Mouse (Mus musculus) left cerebral cortex, postnatal 10 days (tissue): ENCODE measurements at regions not wholly inside any gene's neighbourhood (a gene's known extent, or its start where the extent isn't known, plus 50 kb on each side); places are given as distances from the start of the nearest gene placed in this dataset.

ENCODE experiments used
- DNase-seq, 2 experiments: peaks; one replicate each; pipeline ENCODE4 v3.0.0; 2021 to 2022; ENCODE audit warnings: low spot score in 2 of 2, mixed read lengths in 1 of 2; ENCODE audit errors: extremely low spot score in 1 of 2
- intact Hi-C: fragments of 180-260 bp; cut with DNase I; formaldehyde crosslinking; loops from one replicate; pipeline ENCODE4 v1.15.1; 2025

DNA sequence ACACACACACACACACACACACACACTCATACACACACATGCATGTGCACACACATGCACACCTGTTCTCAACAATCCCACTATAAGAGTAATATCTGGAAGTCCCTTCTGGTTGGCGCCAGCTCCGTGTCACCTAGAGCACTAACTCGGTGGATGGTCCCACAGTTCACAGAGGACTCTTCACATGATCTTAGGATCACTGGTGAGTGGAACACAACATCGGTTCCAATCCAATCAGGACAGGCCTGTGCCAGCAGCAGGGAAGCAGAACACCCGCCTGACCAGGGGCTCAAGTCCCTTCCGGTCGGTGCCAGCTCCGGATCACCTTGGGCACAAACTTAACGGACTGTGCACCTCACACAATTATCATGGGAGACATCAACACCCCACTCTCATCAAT, 651.7 kb downstream of the Zfp706 start:
- intact Hi-C loops, result no loop called here
- DNase-seq, result no peak

GRCm38 (mm10) chr15:36354545-36354944, 653.0 kb downstream of the Zfp706 start:
- intact Hi-C loops, result no loop called here
- DNase-seq, result no peak

- intact Hi-C loops, result no loop called here
- no peak for DNase-seq
These were observed 653.8 kb downstream of the Zfp706 start for GRCm38 (mm10) chr15:36353793-36354192.

- DNase-seq, result no peak
- intact Hi-C loops, result no loop called here
These were observed 654.6 kb downstream of the Zfp706 start for GRCm38 (mm10) chr15:36352929-36353328.

DNA sequence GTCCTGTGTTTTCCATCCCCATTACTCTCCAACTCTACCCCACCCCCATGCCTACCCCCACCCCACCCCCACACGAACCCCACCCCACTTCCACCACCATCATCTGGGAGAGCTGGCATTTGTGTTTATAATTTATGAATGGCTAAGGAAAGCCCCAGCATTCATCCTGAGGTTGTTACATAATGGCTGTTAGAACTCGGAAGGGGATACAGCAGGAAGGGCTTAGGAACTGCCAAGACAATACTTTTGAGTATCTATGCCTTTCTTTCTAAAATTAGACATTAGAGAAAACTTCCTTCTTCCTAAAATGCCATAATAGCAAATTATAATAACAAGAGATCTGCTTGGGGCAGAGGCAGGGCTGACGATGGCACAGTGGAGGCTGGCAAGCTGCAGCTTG, 655.9 kb downstream of the Zfp706 start:
- intact Hi-C loops, result no loop called here
- no peak for DNase-seq

GRCm38 (mm10) chr15:36348348-36348747, 659.2 kb downstream of the Zfp706 start:
- intact Hi-C loops, result no loop called here
- no peak for DNase-seq

DNA sequence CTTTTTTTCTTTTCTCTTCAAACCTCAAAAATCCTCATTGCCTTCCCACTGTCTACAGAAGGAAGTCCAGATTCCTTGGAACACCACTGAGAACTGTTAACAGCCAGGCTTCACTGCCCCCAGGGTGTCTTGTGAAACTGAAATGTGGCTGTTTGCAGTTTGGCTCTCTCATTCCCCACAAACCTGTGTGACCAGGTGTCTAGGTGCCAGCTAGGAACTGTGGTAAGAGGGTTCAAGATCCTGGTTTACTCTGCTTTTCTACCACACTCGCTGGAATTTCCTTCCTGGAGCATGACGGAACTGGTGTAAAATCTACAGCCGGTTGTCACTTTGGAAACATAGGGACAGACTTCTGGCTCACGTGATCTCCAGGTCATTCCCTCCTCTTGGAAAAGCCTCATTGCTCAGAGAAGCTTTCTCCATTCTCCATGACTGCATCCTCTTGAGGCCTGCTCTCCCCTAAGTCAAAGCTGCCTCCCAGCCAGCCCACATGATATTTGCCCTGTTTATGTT, 660.2 kb downstream of the Zfp706 start:
- intact Hi-C loops, result no loop called here
- DNase-seq, result no peak

GRCm38 (mm10) chr15:36346126-36346525, 661.4 kb downstream of the Zfp706 start:
- no peak for DNase-seq
- intact Hi-C loops, result no loop called here

DNA sequence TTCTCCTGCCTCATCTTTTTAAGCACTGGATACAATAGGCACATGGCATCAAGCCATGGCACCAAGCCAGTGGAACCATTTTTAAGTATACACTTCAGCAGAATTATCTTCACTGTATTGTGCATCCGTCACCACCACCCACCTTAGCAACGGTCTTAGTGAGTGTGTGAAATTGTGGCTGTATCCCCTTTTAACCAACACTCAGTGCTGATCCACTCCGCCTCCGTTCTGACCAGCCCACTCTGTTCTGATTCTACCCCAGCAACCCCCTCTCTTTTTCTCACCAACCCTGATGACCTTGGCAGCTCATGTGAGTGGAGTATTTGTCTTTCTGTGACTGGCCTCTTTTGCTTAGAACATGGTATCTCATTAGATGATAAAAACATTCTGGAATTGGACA, 662.2 kb downstream of the Zfp706 start:
- peak; percentile 42 to 57 for DNase-seq
- intact Hi-C loops, result no loop called here

- DNase-seq, result no peak
- intact Hi-C loops, result no loop called here
These were observed 667.5 kb downstream of the Zfp706 start for GRCm38 (mm10) chr15:36339971-36340550.

DNA sequence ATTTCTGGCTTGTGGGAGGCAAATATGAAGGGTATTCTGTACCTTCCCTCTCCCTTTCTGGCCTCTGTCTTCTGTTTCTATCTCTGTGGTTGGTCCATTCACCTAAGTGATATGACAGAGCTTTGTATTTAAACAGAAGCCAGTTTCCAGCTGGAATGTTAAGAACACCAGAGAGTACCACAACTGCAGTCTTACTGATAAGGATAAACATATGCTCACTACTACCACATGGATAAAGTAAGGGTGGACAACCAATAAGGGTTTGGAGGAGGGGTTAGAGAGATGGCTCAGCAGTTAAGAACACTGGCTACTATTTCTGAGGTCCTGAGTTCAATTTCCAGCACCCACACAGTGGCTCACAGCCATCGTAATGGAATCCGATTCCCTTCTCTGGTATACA, 668.8 kb downstream of the Zfp706 start:
- intact Hi-C loops, result no loop called here
- no peak for DNase-seq

DNA sequence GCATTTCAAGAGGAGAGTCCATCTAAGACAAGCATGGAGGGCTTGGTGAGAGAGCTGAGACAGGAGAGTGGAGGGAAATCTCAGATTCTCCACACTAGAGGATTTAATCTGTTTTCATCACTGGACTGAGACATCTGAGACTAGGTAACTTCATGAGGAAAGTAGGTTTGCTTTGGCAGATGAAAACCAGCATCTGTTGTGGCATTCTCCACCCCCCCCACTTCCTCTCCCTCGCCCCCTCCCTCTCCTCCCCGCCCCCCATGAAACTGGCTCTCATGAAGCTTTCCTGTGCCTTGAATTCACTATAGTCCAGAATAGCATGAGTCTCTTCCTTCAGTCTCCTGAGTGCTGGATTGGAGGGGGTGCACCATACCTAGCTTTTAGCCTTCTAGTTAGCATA, 670.7 kb downstream of the Zfp706 start:
- no peak for DNase-seq
- intact Hi-C loops, result no loop called here

- intact Hi-C loops, result no loop called here
- no peak for DNase-seq
These were observed 672.5 kb downstream of the Zfp706 start for GRCm38 (mm10) chr15:36335116-36335515.

DNA sequence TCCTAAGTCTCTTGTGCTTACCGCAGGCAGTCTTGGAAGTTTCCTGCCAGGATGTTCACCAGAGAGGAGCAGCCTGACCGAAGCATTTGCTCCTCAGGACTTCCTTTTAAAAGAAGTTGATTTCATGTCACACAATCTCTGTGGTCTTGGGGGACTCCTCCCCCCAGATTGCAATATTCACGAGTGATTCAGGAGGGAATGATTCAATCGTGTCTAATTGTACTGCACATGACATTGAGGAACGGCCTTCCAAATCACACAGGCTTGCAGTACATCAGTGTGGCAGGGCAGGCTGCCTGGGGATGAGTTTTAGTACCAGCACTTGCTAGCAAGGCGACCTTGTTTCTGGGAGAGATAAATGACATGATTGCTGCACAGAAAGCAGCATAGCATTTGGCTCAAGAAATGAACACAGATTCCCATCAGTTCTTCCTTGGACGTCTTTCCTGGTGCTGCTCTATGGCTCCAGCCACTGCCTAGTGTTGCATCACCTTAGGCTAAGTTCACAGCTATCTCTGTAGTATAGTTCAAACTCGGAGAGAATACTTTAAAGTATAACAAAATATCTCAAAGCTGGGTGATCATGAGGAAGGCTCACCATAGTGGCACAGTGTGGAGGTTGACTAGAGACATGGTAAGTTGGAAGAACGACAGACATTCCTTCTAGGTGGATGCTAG, 673.0 kb downstream of the Zfp706 start:
- intact Hi-C loops, result no loop called here
- no peak for DNase-seq

DNA sequence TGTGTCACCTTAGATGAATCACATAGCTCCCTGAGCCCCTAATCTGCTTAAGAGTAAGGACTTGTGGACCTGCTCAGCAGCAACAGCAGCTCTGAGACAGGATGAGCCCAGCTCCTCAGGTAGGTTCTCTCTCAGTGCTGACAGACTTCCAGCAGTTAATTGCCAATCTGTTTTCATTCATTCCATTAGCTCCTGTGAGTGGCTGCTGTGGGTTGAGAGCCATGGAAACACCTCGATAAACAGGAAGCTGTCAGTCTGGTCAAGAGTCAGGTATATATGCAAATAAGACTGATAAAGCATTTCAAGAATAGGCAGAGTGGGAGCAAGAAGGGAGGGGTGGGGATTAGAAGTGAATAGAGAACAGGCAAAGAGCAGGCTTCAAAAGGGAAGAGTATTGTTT, 673.7 kb downstream of the Zfp706 start:
- DNase-seq, result no peak
- intact Hi-C loops, result no loop called here

DNA sequence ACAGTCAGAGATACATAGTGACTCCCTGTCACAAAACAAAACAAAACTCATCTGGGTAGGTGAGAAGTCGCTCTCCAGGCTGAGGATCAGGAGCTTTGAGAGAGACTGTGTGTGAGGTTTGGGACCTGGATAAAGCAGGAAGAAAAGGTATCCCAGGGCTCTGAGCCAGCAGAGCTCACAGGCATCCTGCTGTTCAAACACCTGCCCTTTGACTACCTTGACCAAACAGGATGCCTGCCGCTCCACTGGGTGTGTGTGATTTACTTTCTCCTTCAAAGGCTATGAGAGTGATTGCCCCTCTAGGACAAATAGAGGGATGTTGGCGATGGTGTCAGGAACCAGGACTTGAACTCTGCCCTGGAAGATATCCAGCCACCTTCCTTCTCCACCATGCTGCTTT, 674.3 kb downstream of the Zfp706 start:
- no peak for DNase-seq
- intact Hi-C loops, result no loop called here
